Mouse (Mus musculus): Measurements from ENCODE around the gene Slc9a3r2.

The Slc9a3r2 gene

GRCm38 (mm10) chr17:24593992-24594890 lies 55.9 kb downstream of the Slc9a3r2 start:
- DNase-seq (ENCODE audit: low spot score) = no peak

GRCm38 (mm10) chr17:24593248-24593647 lies 56.9 kb downstream of the Slc9a3r2 start:
- DNase-seq (ENCODE audit: low spot score) = no peak

GRCm38 (mm10) chr17:24591695-24592094 lies 58.4 kb downstream of the Slc9a3r2 start:
- no peak for DNase-seq (ENCODE audit: low spot score)

GRCm38 (mm10) chr17:24590943-24591342 lies 59.2 kb downstream of the Slc9a3r2 start:
- no peak for DNase-seq (ENCODE audit: low spot score)
